Mouse (Mus musculus) hematopoietic stem cell, adult 5-6 weeks (primary cell): ENCODE measurements around the gene Il12a. TPM values are rescaled to one million over a fixed set of nuclear protein-coding genes. Genes with fewer than 3 reads are reported as not detected.
A peak's percentile ranks its signal among the peaks of the same experiment; 100 is the strongest.

Source experiments
- ATAC-seq, 2 experiments: fragments of 125-278 bp in 1 of 2; replicated peaks in 1 of 2; 2 replicates each; pipeline ENCODE4 v1.8.0; 2016 to 2017; ENCODE audit warnings: inconsistent platforms in 2 of 2, mild to moderate bottlenecking in 2 of 2, moderate number of reproducible peaks in 2 of 2, low read depth in 1 of 2, moderate TSS enrichment in 1 of 2; ENCODE audit not compliant: low FRiP score in 2 of 2, poor library complexity in 2 of 2, severe bottlenecking in 2 of 2, insufficient read depth in 1 of 2, low TSS enrichment in 1 of 2
- total RNA-seq: library from RNA; stranded (forward); fragments of 172-1452, 232-1000 nt; gene quantifications from 2 replicates; pipeline ENCODE4 v1.2.3, GENCODE M21; 2017

Il12a gene
- total RNA-seq, 1 experiment from 2014 or later = 109 TPM

DNA sequence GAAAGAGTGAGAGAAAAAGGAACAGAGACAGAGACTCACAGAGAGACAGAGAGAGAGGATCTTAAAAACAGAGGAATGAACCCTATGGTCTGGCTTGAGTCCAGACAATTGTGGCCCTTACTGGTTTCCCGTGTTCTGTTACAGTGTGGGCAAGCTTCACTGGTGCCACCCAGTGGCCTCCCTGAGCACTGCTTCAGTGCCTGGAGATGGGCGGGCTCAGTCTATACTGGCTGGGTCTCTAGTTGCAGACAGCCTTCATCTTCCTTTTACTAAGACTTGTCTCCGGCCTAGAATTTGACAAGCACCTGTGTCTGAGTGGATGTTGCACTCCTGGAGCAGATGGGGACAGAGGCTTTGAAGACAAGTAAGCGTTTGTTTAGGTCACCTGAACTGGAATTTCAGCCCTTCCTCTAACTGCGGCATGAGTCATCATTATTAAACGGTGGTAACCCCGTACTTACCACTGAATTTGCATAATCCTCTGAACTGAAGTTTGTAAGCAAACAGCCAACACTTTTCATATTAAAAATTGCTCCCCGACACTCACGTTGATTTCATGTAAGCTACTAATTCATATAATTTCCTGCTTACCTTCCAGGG is 18.9 kb downstream of the Il12a start:
- peak; percentile 87 to 88 for ATAC-seq

DNA sequence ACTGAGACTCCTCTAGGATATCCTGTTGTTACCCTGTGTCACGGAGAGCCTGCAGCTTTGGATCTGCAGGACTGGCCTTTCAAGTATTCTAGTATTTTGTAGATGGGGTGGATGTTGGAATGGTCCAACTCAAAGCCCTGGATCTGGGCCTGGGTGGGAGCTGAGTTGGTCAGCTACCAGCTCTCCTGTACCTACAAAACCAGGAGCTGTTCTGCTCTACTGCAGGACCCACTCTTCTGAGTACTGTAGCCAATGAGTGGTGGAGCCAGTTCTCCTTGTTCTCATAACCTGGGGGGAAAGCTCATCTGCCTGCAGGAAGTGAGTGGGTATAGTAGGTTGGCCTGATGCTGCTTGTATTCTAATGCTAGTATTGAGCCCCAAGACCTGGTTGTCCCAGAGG is 20.0 kb downstream of the Il12a start:
- no peak for ATAC-seq

DNA sequence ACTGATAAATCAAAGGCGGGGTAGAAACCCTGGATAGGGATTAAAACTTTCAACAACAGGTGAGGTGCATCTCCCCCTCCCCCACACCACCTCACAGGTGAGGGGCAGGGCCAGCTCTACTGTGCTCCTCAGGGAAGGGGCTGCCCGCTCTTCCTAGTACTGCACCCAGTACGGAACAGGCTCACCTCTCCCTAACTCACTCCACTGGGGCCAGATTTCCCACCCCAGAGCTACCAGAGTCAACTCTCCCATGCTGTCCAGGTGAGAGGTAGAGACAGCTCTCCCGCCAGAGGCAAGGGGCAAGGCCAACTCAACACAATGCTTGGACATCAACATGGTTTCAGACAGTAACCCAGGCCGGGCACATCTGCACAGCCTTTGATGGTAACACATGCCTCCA is 21.1 kb downstream of the Il12a start:
- ATAC-seq = no peak

DNA sequence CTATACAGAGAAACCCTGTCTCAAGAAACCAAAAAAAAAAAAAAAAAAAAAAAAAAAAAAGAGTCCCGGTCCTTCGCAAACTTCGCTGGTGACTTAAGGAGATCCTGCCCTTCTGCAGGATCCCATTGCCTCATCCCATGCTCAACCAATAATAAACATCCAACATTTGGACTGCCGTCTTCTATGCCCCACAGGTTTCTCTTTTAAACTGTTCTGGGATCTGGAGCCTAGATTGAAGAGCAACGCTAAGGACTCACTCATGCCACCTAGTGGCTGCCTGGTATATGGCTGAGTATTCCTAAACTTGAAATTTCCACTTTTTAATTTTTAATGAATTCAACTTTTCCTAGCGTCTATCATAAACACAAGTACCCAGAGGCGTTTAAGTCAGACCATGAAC is 23.1 kb downstream of the Il12a start:
- ATAC-seq = peak; percentile 21 to 52; a peak in 1 of 4 replicates

DNA sequence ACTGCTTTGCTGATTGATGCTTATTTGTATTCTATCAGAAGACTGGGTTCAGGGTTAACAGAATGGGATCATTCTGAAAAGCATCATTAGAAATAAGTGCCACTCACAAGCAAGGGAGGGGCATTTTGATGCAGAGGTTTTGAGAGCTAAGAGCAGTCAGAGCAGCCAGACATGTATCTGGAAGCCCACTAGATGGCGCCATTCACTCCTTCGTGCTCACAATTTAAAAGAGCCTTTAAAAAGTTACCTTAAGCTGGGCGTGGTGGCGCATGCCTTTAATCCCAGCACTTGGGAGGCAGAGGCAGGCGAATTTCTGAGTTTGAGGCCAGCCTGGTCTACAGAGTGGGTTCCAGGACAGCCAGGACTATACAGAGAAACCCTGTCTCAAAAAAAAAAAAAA is 26.9 kb downstream of the Il12a start:
- peak; percentile 24 to 57; a peak in 1 of 4 replicates for ATAC-seq

DNA sequence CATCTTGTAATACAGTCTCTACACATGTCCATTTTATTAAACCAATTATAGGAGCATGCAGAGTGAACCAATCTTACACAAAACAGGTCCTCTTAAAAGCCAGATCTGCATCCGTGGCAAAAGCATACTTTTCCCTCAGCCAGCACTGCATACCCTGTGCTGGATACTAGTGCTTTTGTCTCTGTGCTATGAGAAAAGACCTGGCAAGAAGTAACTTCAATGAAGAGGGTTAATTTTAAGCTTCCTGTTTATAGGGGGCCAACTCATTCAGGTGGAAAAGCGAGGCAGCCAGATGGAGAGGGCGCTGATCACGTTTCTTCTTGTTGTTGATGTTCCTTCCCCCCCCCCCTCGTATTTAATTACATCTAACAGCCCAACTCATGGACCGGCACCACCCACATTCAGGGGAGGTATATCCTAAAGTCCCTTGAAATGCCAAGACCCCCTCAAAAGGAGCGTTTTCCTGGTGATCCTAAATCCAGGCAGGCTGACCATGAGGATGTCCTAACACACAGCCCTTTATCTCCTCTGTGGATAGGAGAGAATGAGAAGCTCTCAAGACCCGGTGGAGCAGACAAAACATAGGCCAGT is 28.9 kb downstream of the Il12a start:
- ATAC-seq = no peak

DNA sequence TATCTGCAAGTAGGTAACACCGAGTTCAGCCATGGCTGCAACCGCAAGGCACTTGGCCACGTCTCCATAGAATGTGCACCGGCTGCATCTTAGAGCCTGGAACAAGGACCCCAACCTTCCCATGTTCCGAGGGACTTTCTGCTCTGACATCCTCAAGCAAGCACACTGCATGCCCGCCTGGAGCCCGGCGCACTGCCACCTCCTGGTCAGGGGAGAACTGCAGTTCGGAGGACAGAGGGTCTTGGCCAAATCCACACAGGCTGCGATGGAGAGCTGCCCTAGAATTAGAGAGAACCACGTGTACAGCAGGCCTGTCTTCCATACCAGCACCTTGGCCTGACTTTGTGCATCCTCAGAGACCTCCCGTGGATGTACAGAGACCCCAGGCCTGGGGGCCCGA is 29.8 kb downstream of the Il12a start:
- ATAC-seq = peak; percentile 74 to 77

DNA sequence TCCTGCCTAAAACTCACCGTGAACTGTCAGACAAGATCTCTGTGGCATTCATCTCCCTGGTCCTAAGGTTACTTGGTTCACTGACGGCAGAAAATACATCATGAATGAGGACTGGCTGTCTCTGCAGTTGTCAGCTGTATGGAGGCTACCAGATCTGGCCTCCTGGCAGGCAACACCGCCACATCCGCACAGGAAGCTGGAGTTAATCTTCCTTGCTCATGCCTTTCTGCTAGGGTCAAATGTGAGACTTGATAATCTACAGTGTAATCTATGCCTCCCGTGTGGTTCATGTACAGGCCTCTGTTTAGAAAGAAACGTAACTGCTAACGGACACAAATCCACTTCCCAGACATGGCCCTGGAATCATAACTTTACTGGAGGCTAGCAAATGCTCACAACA is 51.5 kb downstream of the Il12a start:
- no peak for ATAC-seq

DNA sequence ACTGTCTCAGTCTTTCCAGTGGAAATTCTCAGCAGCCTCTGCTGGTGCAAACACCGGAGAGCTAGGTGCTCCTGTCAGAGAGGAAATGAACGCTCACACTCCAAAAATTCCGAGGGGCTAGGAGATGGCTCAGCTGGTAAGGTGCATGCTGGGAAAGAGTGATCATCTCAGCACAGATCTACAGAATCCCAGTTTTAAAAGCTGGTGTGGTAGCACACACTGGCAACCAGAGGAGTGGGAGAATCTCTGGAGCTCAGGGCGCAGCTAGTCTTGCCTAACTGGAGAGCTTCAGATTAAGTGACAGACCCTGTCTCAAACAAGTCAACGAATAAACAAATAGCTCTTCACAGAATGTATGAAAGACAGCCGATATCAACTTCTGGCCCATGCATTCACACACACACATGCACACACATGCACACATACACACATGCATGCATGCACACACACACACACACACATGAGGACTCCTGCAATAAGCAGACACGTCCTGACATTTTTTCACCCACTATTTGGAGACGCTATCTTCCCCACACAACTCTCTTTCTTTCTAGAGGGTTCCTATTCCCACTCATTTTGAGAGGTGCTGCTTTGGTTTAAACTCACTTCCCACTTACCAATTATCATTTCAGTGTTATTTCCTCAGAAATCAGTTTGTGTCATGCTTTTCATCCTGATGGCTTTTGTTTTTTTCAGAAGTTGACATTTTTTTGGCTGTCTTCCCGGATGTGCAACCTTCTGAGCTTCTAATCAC is 52.5 kb downstream of the Il12a start:
- ATAC-seq = no peak

DNA sequence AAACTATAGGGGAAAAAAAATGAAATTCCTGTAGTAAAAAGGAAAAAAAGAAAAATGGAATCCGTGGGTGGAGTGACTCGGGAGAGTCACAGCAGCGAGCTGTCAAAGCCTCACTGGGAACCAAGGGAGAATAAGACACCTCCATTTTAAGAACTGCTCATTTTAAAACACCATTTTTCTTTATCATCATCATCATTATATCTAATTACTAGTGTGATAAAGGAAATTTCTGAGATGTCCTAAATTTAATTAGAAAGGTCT is 53.0 kb downstream of the Il12a start:
- ATAC-seq = no peak

DNA sequence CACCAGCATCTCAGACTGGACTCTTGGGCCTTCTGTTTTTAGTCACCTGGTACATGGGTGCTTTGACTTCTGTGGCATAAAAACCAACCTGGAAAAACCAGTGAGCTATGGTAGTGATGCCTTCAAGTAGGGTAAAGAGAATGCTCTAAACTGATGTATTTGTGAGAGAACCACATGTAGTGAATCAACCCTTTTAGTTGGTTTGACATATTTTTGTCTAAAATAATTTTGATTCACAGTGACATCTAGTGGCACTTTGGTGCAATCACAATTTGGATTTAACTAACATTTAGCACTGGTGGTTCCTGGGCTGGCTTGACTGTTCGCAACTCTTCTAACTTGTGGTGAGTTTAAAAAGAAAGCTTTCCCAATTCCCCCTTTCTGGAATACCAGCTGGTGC is 53.7 kb downstream of the Il12a start:
- peak; percentile 42 to 51; a peak in 1 of 4 replicates for ATAC-seq

DNA sequence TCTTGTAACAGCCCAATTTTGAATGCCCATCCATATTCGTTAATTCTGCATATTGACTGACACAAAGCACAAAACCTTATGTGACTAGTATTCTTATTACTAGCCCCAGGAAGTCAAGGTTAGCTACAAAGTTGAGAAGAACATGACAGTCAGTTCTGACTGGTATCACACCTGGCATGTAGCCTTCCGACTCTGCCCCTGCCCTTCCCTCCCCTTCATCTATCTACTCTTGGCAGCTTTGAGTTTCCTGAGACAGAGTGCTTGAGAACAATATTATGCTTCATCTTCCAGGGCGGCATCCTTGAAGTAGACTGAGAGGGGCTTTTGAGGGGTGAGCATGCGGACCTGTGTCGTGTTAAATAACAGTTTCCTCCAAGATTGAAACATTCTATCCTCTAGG is 54.6 kb downstream of the Il12a start:
- ATAC-seq = no peak

DNA sequence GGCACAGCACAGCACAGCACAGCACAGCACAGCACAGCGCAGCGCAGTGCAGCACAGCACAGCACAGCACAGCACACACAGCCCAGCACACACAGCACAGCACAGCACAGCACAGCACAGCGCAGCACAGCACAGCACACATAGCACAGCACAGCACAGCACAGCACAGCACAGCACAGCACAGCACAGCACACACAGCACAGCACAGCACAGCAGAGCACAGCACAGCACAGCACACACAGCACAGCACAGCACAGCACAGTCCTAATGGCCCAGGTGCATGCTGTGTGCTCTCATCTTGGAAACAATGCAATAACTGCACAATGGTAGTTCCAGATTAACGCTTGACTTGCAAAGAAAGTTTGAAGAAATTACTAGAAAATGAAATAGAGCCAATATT is 55.8 kb downstream of the Il12a start:
- ATAC-seq = peak; percentile 51 to 67; a peak in 1 of 4 replicates

Other genes starting within 250 kb of the Il12a start
- 0.05 TPM in 1 of 2 replicates, not detected in the other for gene 1110032F04Rik, start 178.9 kb downstream of the Il12a start, total RNA-seq